Mouse (Mus musculus) limb, embryonic 13.5 days (tissue): ENCODE data around the gene Cavin3. TPM values are rescaled to one million over a fixed set of nuclear protein-coding genes. Genes with fewer than 3 reads are reported as not detected.
"Not testable (repeated sequence)": the region's sequence is repeated elsewhere in the genome, so short reads cannot be mapped to it uniquely, and the experiment has no call there.

Experiments
- ATAC-seq: fragments of 200-750 bp; cut with Nextera tagmentation; 2 replicates; pipeline ENCODE4 v1.8.0; 2017; ENCODE audit warnings: low read depth, moderate number of reproducible peaks, moderate TSS enrichment; ENCODE audit not compliant: low FRiP score
- H3K27ac ChIP-seq: fragments of 300-500 bp; sonication (generic); 2 replicates; pipeline ENCODE4 v1.5.1; 2015; ENCODE audit warnings: inconsistent platforms, mild to moderate bottlenecking, moderate library complexity
- H3K27me3 ChIP-seq: fragments of 300-500 bp; sonication (generic); 2 replicates; pipeline ENCODE4 v1.6.1; 2015; ENCODE audit warnings: mild to moderate bottlenecking, inconsistent platforms
- H3K36me3 ChIP-seq: fragments of 300-500 bp; sonication (generic); 2 replicates; pipeline ENCODE4 v1.6.1; 2015; ENCODE audit warnings: inconsistent platforms, mild to moderate bottlenecking, moderate library complexity
- H3K4me1 ChIP-seq: fragments of 300-500 bp; sonication (generic); 2 replicates; pipeline ENCODE4 v1.6.1; 2015; ENCODE audit warnings: inconsistent platforms
- H3K4me2 ChIP-seq: fragments of 300-500 bp; sonication (generic); replicated peaks from 2 replicates; pipeline ENCODE4 v1.6.1; 2015; ENCODE audit warnings: inconsistent platforms, mild to moderate bottlenecking, moderate library complexity
- H3K4me3 ChIP-seq: fragments of 300-500 bp; sonication (generic); 2 replicates; pipeline ENCODE4 v1.5.1; 2015; ENCODE audit warnings: moderate library complexity, mild to moderate bottlenecking, inconsistent platforms
- H3K9ac ChIP-seq: fragments of 300-500 bp; sonication (generic); 2 replicates; pipeline ENCODE4 v1.6.1; 2015; ENCODE audit warnings: mild to moderate bottlenecking, inconsistent platforms
- H3K9me3 ChIP-seq: fragments of 300-500 bp; sonication (generic); 2 replicates; pipeline ENCODE4 v1.6.1; 2016; ENCODE audit warnings: inconsistent platforms
- WGBS: fragments of 180-500 bp; shearing (Covaris S2); methylation state at CpG from one replicate; pipeline ENCODE4 v1.1.7; 2015; 5-methylcytosine and 5-hydroxymethylcytosine counted together
- polyA plus RNA-seq: library from polyadenylated mRNA; unstranded; fragments of >200 nt; fragmentation: Nextera tagmentation; extraction: Ambion mirVana; gene quantifications from 2 replicates; pipeline ENCODE4 v1.2.1, GENCODE M21; 2015

Gene Cavin3
- polyA plus RNA-seq, 1 experiment from 2014 or later = 51.2 TPM

DNA sequence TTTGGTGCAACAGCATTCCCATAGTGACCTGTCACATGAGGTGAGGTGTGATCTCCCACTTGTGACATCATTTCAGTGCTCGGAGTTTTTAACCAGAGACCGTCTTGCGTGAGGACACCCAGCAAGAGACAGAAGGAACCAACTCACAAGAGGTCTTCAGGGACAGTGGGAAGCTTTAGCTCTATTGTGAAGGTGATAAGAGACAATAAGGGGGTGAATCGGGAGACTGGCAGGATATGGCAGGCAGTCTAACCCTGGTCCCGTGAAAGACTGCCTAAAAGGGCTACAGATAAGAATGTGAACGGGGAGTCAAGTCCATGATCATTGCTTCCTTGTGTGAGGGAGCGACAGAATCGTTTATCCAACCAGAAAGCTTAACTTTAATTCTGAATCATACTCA is 3.8 kb downstream of the Cavin3 start:
- Histone ChIP-seq H3K4me2 (no peak overlapping the region), H3K4me3 (no peak overlapping the region), H3K27me3 (peaks cover 18% of the 10 kb centered on the region), H3K36me3 (no peaks in the 10 kb centered on the region), H3K9ac (no peak overlapping the region), H3K27ac (no peak overlapping the region), H3K9me3 (no peaks in the 10 kb centered on the region), H3K4me1 (peaks cover 25% of the 10 kb centered on the region)
- ATAC-seq = no peak
- 82% methylated on average over 8 of the region's 8 CpGs for WGBS

DNA sequence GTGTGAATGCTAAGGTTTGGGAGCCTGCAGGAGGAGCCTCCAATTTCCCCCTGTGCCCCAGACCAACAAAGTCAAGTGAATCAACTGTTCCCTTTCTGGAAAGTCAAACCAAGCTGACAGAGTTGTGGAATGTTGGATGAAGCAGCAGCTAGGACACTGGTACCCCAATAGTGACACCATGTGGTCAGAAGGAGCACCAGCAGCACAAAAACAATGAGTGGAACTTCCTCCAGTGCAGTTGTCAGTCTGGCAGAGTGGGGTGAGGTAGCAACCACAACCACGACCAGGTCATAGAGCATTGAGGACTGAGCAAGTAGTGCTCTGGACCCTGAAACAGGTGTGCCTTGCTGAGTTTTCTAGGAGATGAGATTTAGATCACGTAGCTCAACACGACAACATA is 4.3 kb downstream of the Cavin3 start:
- Histone ChIP-seq H3K27ac (no peak overlapping the region), H3K4me3 (no peak overlapping the region), H3K4me1 (peaks cover 25% of the 10 kb centered on the region), H3K9me3 (no peaks in the 10 kb centered on the region), H3K27me3 (peaks cover 17% of the 10 kb centered on the region), H3K9ac (no peak overlapping the region), H3K4me2 (no peak overlapping the region), H3K36me3 (no peaks in the 10 kb centered on the region)
- no peak for ATAC-seq
- 60% methylated on average over 3 of the region's 3 CpGs for WGBS

- H3K4me1 ChIP-seq = peaks cover 21% of the 10 kb centered on the region
- H3K4me3 ChIP-seq = no peak overlapping the region
- H3K9me3 ChIP-seq = no peaks in the 10 kb centered on the region
- no peak overlapping the region for H3K27ac ChIP-seq
- H3K27me3 ChIP-seq = peaks cover 17% of the 10 kb centered on the region
- WGBS = 89% methylated on average over 1 of the region's 1 CpGs
- H3K9ac ChIP-seq = no peak overlapping the region
- no peak for ATAC-seq
- H3K36me3 ChIP-seq = no peaks in the 10 kb centered on the region
- no peak overlapping the region for H3K4me2 ChIP-seq
Measured at GRCm38 (mm10) chr7:105477433-105477700, 4.7 kb downstream of the Cavin3 start.

DNA sequence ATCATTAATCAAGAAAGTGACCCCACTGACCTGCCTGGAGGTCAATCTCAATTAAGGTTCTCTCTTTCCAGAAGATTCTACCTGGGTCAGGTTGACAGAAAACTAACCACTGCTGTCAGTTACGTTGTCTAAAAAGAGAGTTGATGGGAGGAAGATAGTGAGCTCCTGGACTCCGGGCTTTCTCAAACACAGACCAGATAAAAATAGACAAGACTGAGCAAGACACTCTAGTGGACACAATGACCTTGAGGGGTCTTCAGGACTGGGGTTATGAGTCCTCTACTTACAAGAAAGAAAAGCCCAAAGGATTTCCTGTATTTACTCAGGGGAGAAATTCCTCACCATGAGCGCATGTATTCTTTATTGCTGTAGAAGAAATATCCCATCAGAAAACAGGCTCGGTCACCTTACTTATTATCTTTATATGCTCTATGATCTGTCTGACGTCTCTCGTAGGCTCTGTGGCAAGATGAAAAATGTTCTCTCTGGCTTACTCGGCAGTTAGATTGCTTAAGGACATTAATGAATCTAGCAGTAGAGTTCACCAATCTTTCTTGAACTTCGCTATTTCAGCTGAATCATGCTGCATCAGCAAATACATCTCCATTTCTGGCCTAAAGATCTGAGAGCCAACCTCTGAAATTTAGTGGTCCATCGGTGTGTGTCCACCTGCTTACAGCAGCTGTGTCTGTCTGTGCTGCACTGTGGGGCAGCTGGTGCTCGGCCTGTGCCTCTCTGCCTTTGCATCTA is 5.2 kb downstream of the Cavin3 start:
- ATAC-seq = no peak
- Histone ChIP-seq H3K9ac (no peak overlapping the region), H3K4me1 (peaks cover 16% of the 10 kb centered on the region), H3K27ac (no peak overlapping the region), H3K27me3 (peaks cover 17% of the 10 kb centered on the region), H3K9me3 (no peaks in the 10 kb centered on the region), H3K36me3 (no peaks in the 10 kb centered on the region), H3K4me3 (no peak overlapping the region), H3K4me2 (no peak overlapping the region)
- WGBS = 83% methylated on average over 10 of the region's 10 CpGs

GRCm38 (mm10) chr7:105475396-105475949 is 6.6 kb downstream of the Cavin3 start:
- Histone ChIP-seq H3K27me3 (peaks cover 4% of the 10 kb centered on the region; the same call in 1 of the 2 replicates), H3K9ac (no peak overlapping the region), H3K4me2 (no peak overlapping the region), H3K27ac (no peak overlapping the region), H3K9me3 (no peaks in the 10 kb centered on the region), H3K36me3 (no peaks in the 10 kb centered on the region), H3K4me3 (no peak overlapping the region), H3K4me1 (0 out of 2 replicates have a peak, but pooled peaks cover 2% of the 10 kb centered on the region)
- no peak for ATAC-seq
- WGBS = 81% methylated on average over 7 of the region's 7 CpGs

DNA sequence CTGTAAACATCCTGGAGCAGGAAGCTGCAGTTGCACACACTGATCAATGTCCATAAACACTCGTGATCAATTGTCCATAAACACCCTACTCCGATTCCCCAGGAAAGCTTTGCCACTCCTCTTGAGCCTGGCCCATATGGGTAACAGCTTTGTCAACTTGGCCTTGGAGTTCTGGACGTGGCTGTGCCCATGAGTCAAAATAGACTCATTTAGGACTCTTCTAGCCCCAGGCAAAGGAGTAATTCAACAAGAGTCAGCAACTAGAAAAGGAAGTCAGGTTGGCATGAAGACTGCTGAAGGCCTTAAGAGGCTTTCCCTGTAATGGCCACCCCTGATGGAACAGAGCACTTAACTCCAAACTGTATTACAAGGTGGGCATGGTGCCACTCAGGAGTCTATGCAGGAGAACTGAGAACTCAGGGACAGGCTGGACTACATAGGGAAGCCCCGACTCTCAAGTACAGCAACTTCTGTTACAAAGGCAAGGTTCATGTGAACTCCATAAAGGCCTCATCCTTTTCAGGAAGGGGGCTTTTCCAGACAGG is 7.3 kb downstream of the Cavin3 start:
- ATAC-seq = no peak
- Histone ChIP-seq H3K9me3 (no peaks in the 10 kb centered on the region), H3K4me2 (no peak overlapping the region), H3K9ac (no peak overlapping the region), H3K27me3 (no peaks in the 10 kb centered on the region), H3K4me3 (no peak overlapping the region), H3K27ac (no peak overlapping the region), H3K36me3 (no peaks in the 10 kb centered on the region), H3K4me1 (no peaks in the 10 kb centered on the region)
- WGBS = 60% methylated on average over 4 of the region's 4 CpGs

DNA sequence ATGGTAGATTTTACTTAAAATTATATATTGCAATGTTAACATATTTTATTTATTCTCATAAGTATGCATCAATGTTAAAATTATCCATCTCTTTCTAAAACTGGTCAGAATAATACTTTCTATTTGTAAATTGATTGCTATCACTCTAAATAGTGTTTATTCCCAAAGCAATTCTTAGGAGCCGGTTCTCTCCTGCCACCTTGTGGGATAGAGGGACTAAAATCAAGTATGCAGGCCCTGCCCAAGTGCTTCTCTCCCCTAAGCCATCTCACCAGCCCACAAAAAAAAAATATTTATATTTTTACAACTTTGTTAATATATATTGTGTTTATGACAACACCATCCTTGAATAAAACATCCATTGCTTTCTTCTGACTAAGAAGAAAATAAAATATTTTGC is 9.5 kb downstream of the Cavin3 start:
- H3K4me1 ChIP-seq = no peaks in the 10 kb centered on the region
- H3K4me2 ChIP-seq = no peak overlapping the region
- H3K4me3 ChIP-seq = no peak overlapping the region
- 44% methylated on average over 1 of the region's 1 CpGs for WGBS
- no peaks in the 10 kb centered on the region for H3K9me3 ChIP-seq
- no peaks in the 10 kb centered on the region for H3K27me3 ChIP-seq
- H3K27ac ChIP-seq = no peak overlapping the region
- no peaks in the 10 kb centered on the region for H3K36me3 ChIP-seq
- no peak overlapping the region for H3K9ac ChIP-seq
- no peak for ATAC-seq

DNA sequence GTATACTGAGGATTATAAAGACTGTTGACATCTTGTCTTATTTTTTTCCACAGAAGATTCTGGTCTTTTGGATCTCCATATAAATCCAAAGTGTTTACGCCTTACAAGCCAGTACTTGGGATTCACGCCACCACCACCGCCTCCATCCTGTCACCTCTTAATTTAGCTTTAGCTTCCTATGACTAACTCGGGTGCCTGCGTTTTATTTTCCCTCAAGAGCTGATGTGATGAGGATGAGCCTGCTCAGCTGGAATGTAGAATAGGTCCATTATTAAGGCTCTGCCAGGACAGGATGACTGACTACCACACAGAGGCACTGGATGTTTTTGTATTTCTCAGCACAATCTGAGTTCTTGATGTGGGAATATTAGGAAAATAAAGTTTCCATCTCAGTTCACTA is 16.6 kb downstream of the Cavin3 start:
- not testable (repeated sequence) for H3K4me3 ChIP-seq, H3K4me2 ChIP-seq, H3K27ac ChIP-seq, H3K36me3 ChIP-seq, H3K27me3 ChIP-seq, H3K9ac ChIP-seq, ATAC-seq, H3K9me3 ChIP-seq, H3K4me1 ChIP-seq
- 77% methylated on average over 5 of the region's 5 CpGs for WGBS

DNA sequence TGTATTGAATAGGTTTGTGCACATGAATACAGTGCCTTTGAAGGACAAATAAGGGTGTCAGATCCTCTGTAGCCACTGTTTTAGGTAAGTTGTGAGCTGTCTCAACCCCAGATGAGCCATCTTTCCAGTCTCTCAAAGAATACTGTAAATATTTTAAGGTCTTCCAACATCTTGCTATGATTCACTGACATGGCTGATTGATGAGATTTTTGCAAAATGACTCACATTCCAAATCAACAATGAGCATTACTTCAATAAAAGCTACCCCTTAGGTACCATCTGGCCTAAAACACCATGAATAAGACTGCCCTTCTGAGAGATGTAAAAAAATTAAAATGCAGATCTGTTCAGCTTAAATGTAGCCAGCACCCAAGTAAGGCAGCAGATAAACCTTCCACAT is 23.6 kb downstream of the Cavin3 start:
- Histone ChIP-seq H3K27me3 (no peaks in the 10 kb centered on the region), H3K4me3 (no peak overlapping the region), H3K4me2 (no peak overlapping the region), H3K27ac (no peak overlapping the region), H3K9me3 (no peaks in the 10 kb centered on the region), H3K4me1 (no peaks in the 10 kb centered on the region), H3K36me3 (no peaks in the 10 kb centered on the region), H3K9ac (no peak overlapping the region)
- ATAC-seq = no peak

DNA sequence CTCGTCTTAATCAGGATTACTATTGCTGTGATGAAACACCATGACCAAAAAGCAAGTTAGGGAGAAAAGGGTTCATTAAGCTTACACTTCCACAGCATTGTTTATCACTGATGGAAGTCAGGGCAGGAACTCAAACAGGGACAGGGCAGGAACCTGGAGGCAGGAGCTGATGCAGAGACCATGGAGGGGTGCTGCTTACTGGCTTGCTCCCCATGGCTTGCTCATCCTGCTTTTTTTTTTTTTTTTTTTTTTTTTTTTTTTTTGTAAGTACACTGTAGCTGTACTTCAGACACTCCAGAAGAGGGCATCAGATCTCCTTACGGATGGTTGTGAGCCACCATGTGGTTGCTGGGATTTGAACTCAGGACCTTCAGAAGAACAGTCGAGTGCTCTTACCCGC is 28.8 kb downstream of the Cavin3 start:
- H3K36me3 ChIP-seq, ATAC-seq, H3K27me3 ChIP-seq, H3K4me1 ChIP-seq, H3K4me3 ChIP-seq, H3K4me2 ChIP-seq, H3K9me3 ChIP-seq, H3K9ac ChIP-seq, H3K27ac ChIP-seq: not testable (repeated sequence)
- WGBS = 96% methylated on average over 4 of the region's 4 CpGs

- no peak overlapping the region for H3K4me2 ChIP-seq
- H3K27me3 ChIP-seq = no peaks in the 10 kb centered on the region
- no peak overlapping the region for H3K27ac ChIP-seq
- WGBS = 75% methylated on average over 3 of the region's 3 CpGs
- ATAC-seq = no peak
- H3K4me3 ChIP-seq = no peak overlapping the region
- H3K36me3 ChIP-seq = no peaks in the 10 kb centered on the region
- no peak overlapping the region for H3K9ac ChIP-seq
- no peaks in the 10 kb centered on the region for H3K9me3 ChIP-seq
- no peaks in the 10 kb centered on the region for H3K4me1 ChIP-seq
Measured at GRCm38 (mm10) chr7:105445076-105445475, 37.0 kb downstream of the Cavin3 start.

GRCm38 (mm10) chr7:105441426-105441825 is 40.7 kb downstream of the Cavin3 start:
- ATAC-seq = no peak
- Histone ChIP-seq H3K36me3 (no peaks in the 10 kb centered on the region), H3K9ac (no peak overlapping the region), H3K4me2 (no peak overlapping the region), H3K4me3 (no peak overlapping the region), H3K27ac (no peak overlapping the region), H3K9me3 (no peaks in the 10 kb centered on the region), H3K27me3 (no peaks in the 10 kb centered on the region), H3K4me1 (no peaks in the 10 kb centered on the region)
- 59% methylated on average over 4 of the region's 4 CpGs for WGBS
